Mouse (Mus musculus) retina, postnatal 7 days (tissue): ENCODE measurements around the gene Cnn3.

Experiments used
- DNase-seq: peaks from one replicate; pipeline ENCODE4 v3.0.0-alpha.2; 2012; ENCODE audit warnings: low read depth, low spot score

The Cnn3 gene

GRCm38 (mm10) chr3:121425861-121426620 lies at the start of gene Cnn3:
Gene Cnn3, plus strand, starts transcription at chr3:121426497.
- peak; percentile 85 for DNase-seq

- no peak for DNase-seq
Observed at GRCm38 (mm10) chr3:121378708-121379612, 47.3 kb upstream of the Cnn3 start.

- no peak for DNase-seq
Observed at GRCm38 (mm10) chr3:121379699-121380098, 46.6 kb upstream of the Cnn3 start.

GRCm38 (mm10) chr3:121387471-121388009 lies 38.8 kb upstream of the Cnn3 start:
- DNase-seq: no peak

- DNase-seq: no peak
Observed at GRCm38 (mm10) chr3:121389366-121389765, 36.9 kb upstream of the Cnn3 start.

- peak; percentile 36 for DNase-seq
Observed at GRCm38 (mm10) chr3:121389860-121390530, 36.3 kb upstream of the Cnn3 start.

- DNase-seq: no peak
Observed at GRCm38 (mm10) chr3:121390724-121391123, 35.6 kb upstream of the Cnn3 start.

- DNase-seq: no peak
Observed at GRCm38 (mm10) chr3:121395588-121396295, 30.6 kb upstream of the Cnn3 start.

- DNase-seq: no peak
Observed at GRCm38 (mm10) chr3:121396561-121396960, 29.7 kb upstream of the Cnn3 start.

- no peak for DNase-seq
Observed at GRCm38 (mm10) chr3:121397007-121397406, 29.3 kb upstream of the Cnn3 start.

GRCm38 (mm10) chr3:121401384-121401783 lies 24.9 kb upstream of the Cnn3 start:
- no peak for DNase-seq

- DNase-seq: no peak
Observed at GRCm38 (mm10) chr3:121402096-121402495, 24.2 kb upstream of the Cnn3 start.

- DNase-seq: no peak
Observed at GRCm38 (mm10) chr3:121403449-121403848, 22.8 kb upstream of the Cnn3 start.

- DNase-seq: no peak
Observed at GRCm38 (mm10) chr3:121405101-121405500, 21.2 kb upstream of the Cnn3 start.

- no peak for DNase-seq
Observed at GRCm38 (mm10) chr3:121407417-121407816, 18.9 kb upstream of the Cnn3 start.

- no peak for DNase-seq
Observed at GRCm38 (mm10) chr3:121408386-121408785, 17.9 kb upstream of the Cnn3 start.

GRCm38 (mm10) chr3:121411450-121411849 lies 14.8 kb upstream of the Cnn3 start:
- DNase-seq: no peak

- DNase-seq: no peak
Observed at GRCm38 (mm10) chr3:121416171-121417154, 9.8 kb upstream of the Cnn3 start.

- no peak for DNase-seq
Observed at GRCm38 (mm10) chr3:121417379-121418250, 8.7 kb upstream of the Cnn3 start.
